Mouse (Mus musculus) midbrain, embryonic 16.5 days (tissue): ENCODE data around the gene Fnip2. TPM values are rescaled to one million over a fixed set of nuclear protein-coding genes. Genes with fewer than 3 reads are reported as not detected.
"Not testable (repeated sequence)": the region's sequence is repeated elsewhere in the genome, so short reads cannot be mapped to it uniquely, and the experiment has no call there.

Experiments used
- ATAC-seq: fragments of 200-750 bp; cut with Nextera tagmentation; 2 replicates; pipeline ENCODE4 v1.8.0; 2017; ENCODE audit warnings: moderate TSS enrichment
- H3K27ac ChIP-seq: fragments of 300-500 bp; sonication (generic); 2 replicates; pipeline ENCODE4 v1.5.1; 2014; ENCODE audit warnings: mild to moderate bottlenecking, low read length, mixed read lengths
- H3K27me3 ChIP-seq: fragments of 300-500 bp; sonication (generic); 2 replicates; pipeline ENCODE4 v1.6.1; 2014; ENCODE audit warnings: low read depth, low read length, mixed read lengths; ENCODE audit not compliant: control insufficient read depth, insufficient read depth
- H3K36me3 ChIP-seq: fragments of 300-500 bp; sonication (generic); 2 replicates; pipeline ENCODE4 v1.6.1; 2014; ENCODE audit warnings: mild to moderate bottlenecking, low read length, moderate library complexity, mixed read lengths; ENCODE audit not compliant: control insufficient read depth, insufficient read depth
- H3K4me1 ChIP-seq: fragments of 300-500 bp; sonication (generic); 2 replicates; pipeline ENCODE4 v1.6.1; 2014; ENCODE audit warnings: mild to moderate bottlenecking, low read length, mixed read lengths; ENCODE audit not compliant: control insufficient read depth, insufficient read depth
- H3K4me2 ChIP-seq: fragments of 300-500 bp; sonication (generic); 2 replicates; pipeline ENCODE4 v1.6.1; 2014; ENCODE audit warnings: mild to moderate bottlenecking, low read length, mixed read lengths
- H3K4me3 ChIP-seq: fragments of 300-500 bp; sonication (generic); 2 replicates; pipeline ENCODE4 v1.5.1; 2014; ENCODE audit warnings: low read depth, mild to moderate bottlenecking, low read length, moderate library complexity, mixed read lengths
- H3K9ac ChIP-seq: fragments of 300-500 bp; sonication (generic); 2 replicates; pipeline ENCODE4 v1.6.1; 2014; ENCODE audit warnings: low read depth, low read length, mixed read lengths
- H3K9me3 ChIP-seq: fragments of 300-500 bp; sonication (generic); replicated peaks from 2 replicates; pipeline ENCODE4 v1.6.1; 2014; ENCODE audit warnings: mild to moderate bottlenecking, low read length, mixed read lengths; ENCODE audit not compliant: control insufficient read depth, poor library complexity, severe bottlenecking
- WGBS: fragments of 180-500 bp; shearing (Covaris S2); extraction: QIAGEN DNeasy Blood & Tissue Kit; methylation state at CpG from one replicate; pipeline ENCODE4 v1.1.7; 2014; 5-methylcytosine and 5-hydroxymethylcytosine counted together
- polyA plus RNA-seq: library from polyadenylated mRNA; unstranded; fragments of >200 nt; fragmentation: Nextera tagmentation; extraction: Ambion mirVana; gene quantifications from 2 replicates; pipeline ENCODE4 v1.2.1, GENCODE M21; 2015

Fnip2 gene
- polyA plus RNA-seq, 1 experiment from 2014 or later: 6.9 TPM

DNA sequence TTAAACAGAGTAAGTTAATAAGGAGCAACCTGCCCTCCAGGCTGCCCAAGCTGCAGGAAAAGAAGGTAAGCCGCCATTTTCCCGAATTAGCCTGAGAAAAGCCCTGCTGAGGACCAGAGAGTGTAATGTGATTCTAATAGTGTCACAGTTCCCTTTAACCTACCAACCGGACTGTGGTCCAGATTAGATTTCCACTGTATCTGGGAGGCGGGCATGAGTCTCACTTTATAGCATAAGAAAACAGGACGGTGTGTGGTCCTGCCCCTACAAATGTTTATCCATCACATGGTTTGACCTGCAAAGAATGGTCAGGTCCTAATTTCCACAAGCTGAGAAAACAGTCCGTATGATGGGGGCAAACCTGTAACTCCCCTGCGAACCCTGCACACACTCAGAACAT lies 118.2 kb downstream of the Fnip2 start:
- Histone ChIP-seq H3K4me2 (no peak overlapping the region), H3K9me3 (no peaks in the 10 kb centered on the region), H3K27me3 (no peaks in the 10 kb centered on the region), H3K4me1 (no peaks in the 10 kb centered on the region), H3K9ac (no peak overlapping the region), H3K4me3 (no peak overlapping the region), H3K36me3 (no peaks in the 10 kb centered on the region), H3K27ac (no peak overlapping the region)
- ATAC-seq: no peak
- WGBS: 89% methylated on average over 7 of the region's 7 CpGs

GRCm38 (mm10) chr3:79448421-79448820 lies 119.2 kb downstream of the Fnip2 start:
- H3K9ac ChIP-seq: no peak overlapping the region
- H3K4me1 ChIP-seq: no peaks in the 10 kb centered on the region
- H3K4me2 ChIP-seq: no peak overlapping the region
- no peak for ATAC-seq
- H3K27me3 ChIP-seq: no peaks in the 10 kb centered on the region
- 92% methylated on average over 5 of the region's 5 CpGs for WGBS
- H3K36me3 ChIP-seq: no peaks in the 10 kb centered on the region
- H3K4me3 ChIP-seq: no peak overlapping the region
- H3K27ac ChIP-seq: no peak overlapping the region
- H3K9me3 ChIP-seq: no peaks in the 10 kb centered on the region

GRCm38 (mm10) chr3:79446648-79447047 lies 120.9 kb downstream of the Fnip2 start:
- not testable (repeated sequence) for H3K4me2 ChIP-seq, ATAC-seq, H3K36me3 ChIP-seq, H3K4me3 ChIP-seq, H3K27me3 ChIP-seq, H3K9ac ChIP-seq, H3K4me1 ChIP-seq, H3K9me3 ChIP-seq, H3K27ac ChIP-seq
- 83% methylated on average over 3 of the region's 3 CpGs for WGBS

DNA sequence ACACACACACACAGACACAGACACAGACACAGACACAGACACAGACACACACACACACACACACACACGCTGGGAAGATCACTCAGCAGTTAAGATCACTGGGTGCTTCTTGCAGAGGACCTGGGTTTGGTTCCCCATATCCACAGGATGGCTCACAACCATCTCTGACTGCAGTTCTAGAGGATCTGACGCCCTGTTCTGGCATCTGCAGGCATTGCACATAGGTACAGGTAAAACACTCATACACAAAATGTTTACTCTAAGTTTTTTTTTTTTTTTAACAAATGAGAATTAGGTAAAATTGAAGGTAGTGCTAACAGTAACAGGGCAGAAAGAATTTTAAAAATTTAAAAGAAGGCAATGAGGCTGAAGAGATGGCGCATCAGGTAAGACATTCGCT lies 121.5 kb downstream of the Fnip2 start:
- Histone ChIP-seq H3K4me3 (no peak overlapping the region), H3K4me1 (no peaks in the 10 kb centered on the region), H3K36me3 (no peaks in the 10 kb centered on the region), H3K27ac (no peak overlapping the region), H3K4me2 (no peak overlapping the region), H3K27me3 (no peaks in the 10 kb centered on the region), H3K9ac (no peak overlapping the region), H3K9me3 (no peaks in the 10 kb centered on the region)
- 89% methylated on average over 4 of the region's 4 CpGs for WGBS
- no peak for ATAC-seq

- Histone ChIP-seq H3K9ac (no peak overlapping the region), H3K9me3 (no peaks in the 10 kb centered on the region), H3K4me3 (no peak overlapping the region), H3K4me1 (no peaks in the 10 kb centered on the region), H3K27ac (no peak overlapping the region), H3K27me3 (no peaks in the 10 kb centered on the region), H3K4me2 (no peak overlapping the region), H3K36me3 (no peaks in the 10 kb centered on the region)
- WGBS: 82% methylated on average over 8 of the region's 8 CpGs
- ATAC-seq: no peak
Observed at GRCm38 (mm10) chr3:79445041-79445440, 122.6 kb downstream of the Fnip2 start.

- Histone ChIP-seq H3K4me3 (no peak overlapping the region), H3K27me3 (no peaks in the 10 kb centered on the region), H3K36me3 (no peaks in the 10 kb centered on the region), H3K4me2 (no peak overlapping the region), H3K4me1 (no peaks in the 10 kb centered on the region), H3K9ac (no peak overlapping the region), H3K9me3 (no peaks in the 10 kb centered on the region), H3K27ac (no peak overlapping the region)
- 71% methylated on average over 4 of the region's 4 CpGs for WGBS
- ATAC-seq: no peak
Observed at GRCm38 (mm10) chr3:79443850-79444249, 123.7 kb downstream of the Fnip2 start.

DNA sequence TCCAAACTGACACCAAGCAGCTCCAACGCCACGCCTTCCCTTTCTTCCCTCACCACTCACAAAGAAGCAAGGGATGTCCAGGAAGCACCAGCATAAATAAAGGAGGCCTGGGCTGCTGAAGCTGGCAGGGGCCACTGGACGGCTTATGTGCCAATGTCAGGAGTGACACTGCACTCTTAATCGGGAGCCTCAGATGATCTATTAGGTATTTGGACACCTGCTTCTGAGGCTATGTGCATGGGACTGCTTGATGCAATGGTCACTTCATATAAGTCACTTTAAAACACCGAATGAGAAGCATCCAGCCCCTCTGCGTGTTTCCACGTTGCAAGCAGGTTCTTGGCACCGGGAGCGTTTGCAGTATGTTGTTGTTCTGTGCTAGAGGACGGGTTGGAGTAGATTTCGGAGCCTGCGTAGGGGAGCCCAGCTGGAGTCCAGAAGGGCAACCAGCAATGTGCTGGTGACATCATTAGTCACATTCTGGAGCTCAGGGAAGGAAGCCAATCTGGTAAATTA lies 126.6 kb downstream of the Fnip2 start:
- Histone ChIP-seq H3K4me1 (no peaks in the 10 kb centered on the region), H3K4me3 (no peak overlapping the region), H3K4me2 (no peak overlapping the region), H3K9ac (no peak overlapping the region), H3K36me3 (no peaks in the 10 kb centered on the region), H3K9me3 (no peaks in the 10 kb centered on the region), H3K27ac (no peak overlapping the region), H3K27me3 (no peaks in the 10 kb centered on the region)
- 70% methylated on average over 12 of the region's 12 CpGs for WGBS
- no peak for ATAC-seq

GRCm38 (mm10) chr3:79438276-79438675 lies 129.3 kb downstream of the Fnip2 start:
- Histone ChIP-seq H3K9me3 (no peaks in the 10 kb centered on the region), H3K36me3 (no peaks in the 10 kb centered on the region), H3K4me1 (no peaks in the 10 kb centered on the region), H3K4me3 (no peak overlapping the region), H3K27ac (no peak overlapping the region), H3K27me3 (no peaks in the 10 kb centered on the region), H3K4me2 (no peak overlapping the region), H3K9ac (no peak overlapping the region)
- WGBS: 98% methylated on average over 3 of the region's 3 CpGs
- no peak for ATAC-seq

DNA sequence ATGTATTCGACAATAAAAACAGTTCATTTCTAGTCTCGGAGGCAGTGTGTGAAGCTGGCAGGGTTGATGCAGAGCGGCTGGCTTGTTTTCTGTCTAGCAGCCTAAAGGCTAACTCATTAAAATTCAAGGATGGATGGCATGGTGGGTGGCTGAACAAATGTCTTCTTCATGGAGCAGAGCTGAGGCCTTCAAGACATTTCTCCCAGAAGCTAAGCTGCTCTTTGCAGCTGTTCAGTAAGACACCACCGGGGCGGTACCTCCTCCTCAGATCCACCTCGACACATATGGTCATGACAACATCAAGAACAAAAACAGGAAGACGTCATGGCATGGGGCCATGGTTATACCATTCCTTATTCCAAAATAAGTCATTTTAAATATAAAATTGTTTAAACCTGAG lies 131.4 kb downstream of the Fnip2 start:
- Histone ChIP-seq H3K9me3 (no peaks in the 10 kb centered on the region), H3K36me3 (no peaks in the 10 kb centered on the region), H3K4me1 (no peaks in the 10 kb centered on the region), H3K4me2 (no peak overlapping the region), H3K27ac (no peak overlapping the region), H3K9ac (no peak overlapping the region), H3K4me3 (no peak overlapping the region), H3K27me3 (no peaks in the 10 kb centered on the region)
- no peak for ATAC-seq
- WGBS: 84% methylated on average over 7 of the region's 7 CpGs

DNA sequence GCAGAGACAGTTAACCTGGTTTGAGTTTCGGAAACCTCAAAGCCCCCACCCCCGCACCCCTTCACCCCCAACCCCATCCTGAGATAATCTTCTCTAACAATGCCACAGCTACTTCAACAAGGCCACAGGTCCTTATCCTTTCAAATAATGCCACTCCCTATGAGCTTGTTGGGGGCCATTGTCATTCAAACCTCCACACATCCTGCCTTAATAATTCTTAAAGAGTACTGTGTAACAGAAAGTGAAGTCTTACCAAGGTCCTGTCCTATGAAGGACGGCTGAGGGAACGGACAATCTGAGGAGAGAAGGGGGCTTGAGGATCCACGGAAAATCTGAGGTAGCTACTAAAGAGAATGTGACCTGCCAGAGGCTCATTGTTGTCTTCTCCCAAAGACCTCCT lies 132.6 kb downstream of the Fnip2 start:
- Histone ChIP-seq H3K27ac (no peak overlapping the region), H3K36me3 (no peaks in the 10 kb centered on the region), H3K9me3 (no peaks in the 10 kb centered on the region), H3K4me3 (no peak overlapping the region), H3K9ac (no peak overlapping the region), H3K4me1 (no peaks in the 10 kb centered on the region), H3K27me3 (no peaks in the 10 kb centered on the region), H3K4me2 (no peak overlapping the region)
- no peak for ATAC-seq
- WGBS: 23% methylated on average over 5 of the region's 5 CpGs
